Mouse (Mus musculus): Measurements from ENCODE around the gene Olfr46. TPM values are rescaled to one million over a fixed set of nuclear protein-coding genes. Genes with fewer than 3 reads are reported as not detected.
"Not testable (repeated sequence)": the region's sequence is repeated elsewhere in the genome, so short reads cannot be mapped to it uniquely, and the experiment has no call there.

Gene Olfr46
- not detected in 2 replicates for polyA plus RNA-seq (2016; fragmentation: Nextera tagmentation; extraction: Ambion mirVana)

DNA sequence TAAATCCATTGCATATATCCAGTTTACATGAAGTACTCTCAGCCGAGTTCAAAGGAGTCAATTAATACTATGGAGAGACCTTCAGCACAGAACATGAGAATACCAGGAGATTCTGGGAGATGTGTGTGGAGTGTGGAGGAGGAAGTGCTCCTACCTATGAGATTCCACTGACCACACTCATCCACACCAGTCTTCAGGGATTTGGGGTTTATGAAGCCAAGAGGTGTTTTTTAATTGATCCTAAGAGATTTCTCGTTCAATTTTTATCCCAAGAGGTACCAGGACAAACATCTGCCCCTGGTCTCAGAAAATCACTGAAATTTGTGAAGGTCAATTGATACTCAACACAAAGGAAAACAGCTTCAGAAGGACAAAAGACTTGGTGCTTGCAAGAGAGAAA is at the start of gene Olfr46:
TSS of gene Olfr46 (plus strand) at position 301 of the 400 bp plus-strand sequence.
- 75% methylated on average over 2 of the region's 2 CpGs for WGBS
- not testable (repeated sequence) for H3K4me3 ChIP-seq (replicated peaks); H3K9ac ChIP-seq; ATAC-seq (ENCODE audit: low FRiP score); H3K36me3 ChIP-seq (replicated peaks); H3K27me3 ChIP-seq; H3K4me2 ChIP-seq; H3K27ac ChIP-seq; H3K4me1 ChIP-seq; H3K9me3 ChIP-seq

DNA sequence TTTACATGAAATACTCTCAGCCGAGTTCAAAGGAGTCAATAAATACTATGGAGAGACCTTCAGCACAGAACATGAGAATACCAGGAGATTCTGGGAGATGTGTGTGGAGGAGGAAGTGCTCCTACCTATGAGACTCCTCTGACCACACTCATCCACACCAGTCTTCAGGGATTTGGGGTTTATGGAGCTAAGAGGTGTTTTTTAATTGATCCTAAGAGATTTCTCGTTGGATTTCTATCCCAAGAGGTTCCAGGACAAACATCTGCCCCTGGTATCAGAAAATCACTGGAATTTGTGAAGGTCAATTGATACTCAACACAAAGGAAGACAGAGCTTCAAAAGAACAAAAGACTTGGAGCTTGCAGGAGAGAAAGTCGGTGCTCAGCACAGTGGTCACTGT is 33.5 kb upstream of the Olfr46 start, which contains the start of gene Olfr538:
TSS of gene Olfr538 (plus strand) at position 301 of the 400 bp plus-strand sequence.
- H3K9me3 ChIP-seq: no peaks in the 10 kb centered on the region
- no peaks in the 10 kb centered on the region for H3K36me3 ChIP-seq (replicated peaks)
- 57% methylated on average over 3 of the region's 3 CpGs for WGBS
- ATAC-seq (ENCODE audit: low FRiP score): no peak
- no peak within 1 kb of the TSS for H3K9ac ChIP-seq
- no peaks in the 10 kb centered on the region for H3K4me1 ChIP-seq
- H3K4me3 ChIP-seq (replicated peaks): no peak within 1 kb of the TSS
- no peak within 1 kb of the TSS for H3K4me2 ChIP-seq
- no peak within 1 kb of the TSS for H3K27ac ChIP-seq
- H3K27me3 ChIP-seq: no peaks in the 10 kb centered on the region

DNA sequence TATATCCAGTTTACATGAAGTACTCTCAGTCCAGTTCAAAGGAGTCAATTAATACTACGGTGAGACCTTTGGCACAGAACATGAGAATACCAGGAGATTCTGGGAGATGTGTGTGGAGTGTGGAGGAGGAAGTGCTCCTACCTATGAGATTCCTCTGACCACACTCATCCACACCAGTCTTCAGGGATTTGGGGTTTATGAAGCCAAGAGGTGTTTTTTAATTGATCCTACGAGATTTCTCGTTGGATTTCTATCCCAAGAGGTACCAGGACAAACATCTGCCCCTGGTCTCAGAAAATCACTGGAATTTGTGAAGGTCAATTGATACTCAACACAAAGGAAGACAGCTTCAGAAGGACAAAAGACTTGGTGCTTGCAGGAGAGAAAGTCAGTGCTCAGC is 27.6 kb downstream of the Olfr46 start, which contains the start of gene Olfr61:
TSS of gene Olfr61 (plus strand) at position 301 of the 400 bp plus-strand sequence.
- H3K9me3 ChIP-seq; H3K36me3 ChIP-seq (replicated peaks); ATAC-seq (ENCODE audit: low FRiP score); H3K4me3 ChIP-seq (replicated peaks); H3K9ac ChIP-seq; H3K4me1 ChIP-seq; H3K4me2 ChIP-seq; H3K27me3 ChIP-seq; H3K27ac ChIP-seq: not testable (repeated sequence)
- WGBS: 81% methylated on average over 3 of the region's 3 CpGs

DNA sequence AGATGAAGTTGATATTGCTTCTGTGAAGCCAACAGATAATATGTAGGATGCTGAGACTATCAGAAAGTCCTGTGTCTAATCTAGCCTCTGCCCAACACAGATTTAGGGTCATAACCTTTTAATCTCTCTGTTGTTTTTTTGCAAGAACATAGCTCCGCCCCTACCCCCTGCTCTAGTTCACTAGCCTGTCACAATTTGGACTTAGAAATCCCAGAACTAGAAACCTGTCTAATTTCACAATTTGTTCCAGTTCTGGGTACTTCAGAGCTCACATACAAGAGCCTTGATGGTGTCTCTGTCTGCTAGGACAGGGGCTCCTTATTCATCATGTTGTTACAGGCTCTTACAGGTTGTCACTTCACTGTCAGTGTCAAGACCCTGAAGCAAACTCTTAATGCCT is 29.5 kb downstream of the Olfr46 start:
- H3K36me3 ChIP-seq (replicated peaks): no peaks in the 10 kb centered on the region
- H3K9me3 ChIP-seq: no peaks in the 10 kb centered on the region
- no peaks in the 10 kb centered on the region for H3K4me1 ChIP-seq
- H3K4me2 ChIP-seq: no peak overlapping the region
- H3K27me3 ChIP-seq: no peaks in the 10 kb centered on the region
- no peak for ATAC-seq (ENCODE audit: low FRiP score)
- H3K9ac ChIP-seq: no peak overlapping the region
- no peak overlapping the region for H3K27ac ChIP-seq
- H3K4me3 ChIP-seq (replicated peaks): no peak overlapping the region
- 72% methylated on average over 1 of the region's 1 CpGs for WGBS

DNA sequence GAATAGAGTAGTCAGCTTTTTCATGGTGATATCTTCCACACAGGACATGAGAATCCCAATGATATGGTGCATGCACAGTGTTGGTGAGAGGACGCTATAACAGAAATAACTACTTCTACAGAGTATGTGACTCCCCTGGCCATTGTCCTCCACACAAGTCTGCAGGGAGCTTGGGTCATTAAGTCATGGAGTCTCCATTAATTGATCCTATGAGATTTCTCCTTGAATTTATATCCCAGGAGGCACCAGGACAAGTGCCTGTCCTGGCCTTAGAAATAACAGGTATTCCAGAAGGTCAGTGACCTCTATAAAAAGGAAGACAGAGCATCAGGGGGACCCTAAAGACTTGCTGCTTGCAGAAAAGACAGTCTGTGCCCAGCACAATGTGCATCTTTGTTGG is 45.1 kb downstream of the Olfr46 start, which contains the start of gene Olfr53:
TSS of gene Olfr53 (plus strand) at position 301 of the 400 bp plus-strand sequence.
- Histone ChIP-seq H3K4me3 (replicated peaks) (no peak within 1 kb of the TSS), H3K4me2 (no peak within 1 kb of the TSS), H3K4me1 (no peaks in the 10 kb centered on the region), H3K27ac (no peak within 1 kb of the TSS), H3K36me3 (replicated peaks) (no peaks in the 10 kb centered on the region), H3K9me3 (no peaks in the 10 kb centered on the region), H3K27me3 (no peaks in the 10 kb centered on the region), H3K9ac (no peak within 1 kb of the TSS)
- ATAC-seq (ENCODE audit: low FRiP score): no peak
- 75% methylated on average over 1 of the region's 1 CpGs for WGBS

DNA sequence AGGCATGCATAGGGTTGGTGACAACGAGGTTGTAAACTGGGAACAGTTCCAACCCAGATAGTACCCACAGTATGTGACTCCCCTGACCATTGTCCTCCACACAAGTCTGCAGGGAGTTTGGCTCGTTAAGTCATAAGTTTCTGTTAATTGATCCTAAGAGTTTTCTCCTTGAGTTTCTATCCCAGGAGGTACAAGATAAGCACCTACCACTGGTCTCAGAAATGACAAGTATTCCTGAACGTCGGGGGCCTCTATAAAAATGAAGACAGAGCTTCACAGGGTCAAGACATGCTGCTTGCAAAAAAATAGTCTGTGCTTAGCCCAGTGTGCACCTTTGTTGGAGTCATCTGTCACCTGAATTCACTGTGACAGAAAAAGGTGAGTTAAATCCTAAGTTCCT is 58.6 kb downstream of the Olfr46 start, which contains the start of gene Olfr539:
TSS of gene Olfr539 (plus strand) at position 301 of the 400 bp plus-strand sequence.
- Histone ChIP-seq H3K9me3 (no peaks in the 10 kb centered on the region), H3K4me2 (no peak within 1 kb of the TSS), H3K27me3 (no peaks in the 10 kb centered on the region), H3K4me3 (replicated peaks) (no peak within 1 kb of the TSS), H3K27ac (no peak within 1 kb of the TSS), H3K36me3 (replicated peaks) (no peaks in the 10 kb centered on the region), H3K9ac (no peak within 1 kb of the TSS), H3K4me1 (no peaks in the 10 kb centered on the region)
- no peak for ATAC-seq (ENCODE audit: low FRiP score)
- WGBS: 71% methylated on average over 4 of the region's 4 CpGs

Other genes with a start within 250 kb of the Olfr46 start
- not detected in 2 replicates for gene Olfr60, start 239.6 kb upstream of the Olfr46 start, polyA plus RNA-seq (2016; fragmentation: Nextera tagmentation; extraction: Ambion mirVana)
- gene Olfr530, start 224.9 kb upstream of the Olfr46 start, polyA plus RNA-seq (2016; fragmentation: Nextera tagmentation; extraction: Ambion mirVana): not detected in 2 replicates
- not detected in 2 replicates for gene Olfr531, start 198.4 kb upstream of the Olfr46 start, polyA plus RNA-seq (2016; fragmentation: Nextera tagmentation; extraction: Ambion mirVana)
- gene Olfr532, start 179.6 kb upstream of the Olfr46 start, polyA plus RNA-seq (2016; fragmentation: Nextera tagmentation; extraction: Ambion mirVana): not detected in 2 replicates
- gene Olfr533, start 137.9 kb upstream of the Olfr46 start, polyA plus RNA-seq (2016; fragmentation: Nextera tagmentation; extraction: Ambion mirVana): not detected in 2 replicates
- gene Olfr535, start 117.1 kb upstream of the Olfr46 start, polyA plus RNA-seq (2016; fragmentation: Nextera tagmentation; extraction: Ambion mirVana): not detected in 2 replicates
- gene Olfr536, start 93.9 kb upstream of the Olfr46 start, polyA plus RNA-seq (2016; fragmentation: Nextera tagmentation; extraction: Ambion mirVana): not detected in 2 replicates
- gene Olfr538, start 33.4 kb upstream of the Olfr46 start, polyA plus RNA-seq (2016; fragmentation: Nextera tagmentation; extraction: Ambion mirVana): not detected in 2 replicates
- gene Olfr61, start 27.7 kb downstream of the Olfr46 start, polyA plus RNA-seq (2016; fragmentation: Nextera tagmentation; extraction: Ambion mirVana): not detected in 2 replicates
- not detected in 2 replicates for gene Olfr53, start 45.2 kb downstream of the Olfr46 start, polyA plus RNA-seq (2016; fragmentation: Nextera tagmentation; extraction: Ambion mirVana)
- not detected in 2 replicates for gene Olfr539, start 58.7 kb downstream of the Olfr46 start, polyA plus RNA-seq (2016; fragmentation: Nextera tagmentation; extraction: Ambion mirVana)
- gene Olfr45, start 80.7 kb downstream of the Olfr46 start, polyA plus RNA-seq (2016; fragmentation: Nextera tagmentation; extraction: Ambion mirVana): not detected in 2 replicates
- not detected in 2 replicates for gene Olfr541, start 96.0 kb downstream of the Olfr46 start, polyA plus RNA-seq (2016; fragmentation: Nextera tagmentation; extraction: Ambion mirVana)
- gene Cyp2e1, start 162.5 kb downstream of the Olfr46 start, polyA plus RNA-seq (2016; fragmentation: Nextera tagmentation; extraction: Ambion mirVana): not detected in 2 replicates
- 0.13 and 0.31 TPM in 2 replicates for gene Syce1, start 186.6 kb downstream of the Olfr46 start, polyA plus RNA-seq (2016; fragmentation: Nextera tagmentation; extraction: Ambion mirVana)
- 7.0 and 7.4 TPM in 2 replicates for gene Zfp941, start 220.9 kb downstream of the Olfr46 start, polyA plus RNA-seq (2016; fragmentation: Nextera tagmentation; extraction: Ambion mirVana)
- gene Urah, start 233.7 kb downstream of the Olfr46 start, polyA plus RNA-seq (2016; fragmentation: Nextera tagmentation; extraction: Ambion mirVana): not detected in 2 replicates
- not detected in 2 replicates for gene Scgb1c1, start 244.3 kb downstream of the Olfr46 start, polyA plus RNA-seq (2016; fragmentation: Nextera tagmentation; extraction: Ambion mirVana)
- 0.13 TPM in 1 of 2 replicates, not detected in the other for gene Odf3, start 246.5 kb downstream of the Olfr46 start, polyA plus RNA-seq (2016; fragmentation: Nextera tagmentation; extraction: Ambion mirVana)